Mouse (Mus musculus): Measurements from ENCODE around the gene Birc7.

The Birc7 gene

GRCm38 (mm10) chr2:180928723-180929122 is at the start of gene Birc7:
Birc7 (plus strand) TSS chr2:180929023.
- DNase-seq (ENCODE audit: low spot score in 2 of 2) = no peak

GRCm38 (mm10) chr2:180879365-180880067 is 49.3 kb upstream of the Birc7 start:
- DNase-seq (ENCODE audit: low spot score in 2 of 2) = peak; percentile 72 to 73

- no peak for DNase-seq (ENCODE audit: low spot score in 2 of 2)
Measured at GRCm38 (mm10) chr2:180881281-180881680, 47.5 kb upstream of the Birc7 start.

DNA sequence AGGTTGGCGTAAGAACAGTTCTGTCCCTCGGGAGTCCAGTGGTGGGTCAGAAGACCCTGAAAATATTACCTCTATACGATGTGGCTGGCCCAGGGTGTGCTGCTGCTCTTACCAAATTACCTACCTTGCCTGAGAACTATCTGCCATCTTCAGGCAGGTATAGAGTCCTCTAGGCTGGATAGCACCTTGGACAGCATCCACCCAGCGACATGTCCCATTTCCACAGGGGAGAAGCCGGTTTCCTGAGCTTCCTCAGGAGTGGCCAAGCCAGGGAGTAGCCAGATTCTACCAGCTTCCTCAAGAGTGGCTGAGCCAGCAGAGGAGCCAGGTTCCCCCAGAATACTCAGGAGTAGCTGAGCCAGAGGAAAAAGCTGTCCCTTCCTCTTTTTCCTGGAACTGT is 43.6 kb upstream of the Birc7 start:
- no peak for DNase-seq (ENCODE audit: low spot score in 2 of 2)

DNA sequence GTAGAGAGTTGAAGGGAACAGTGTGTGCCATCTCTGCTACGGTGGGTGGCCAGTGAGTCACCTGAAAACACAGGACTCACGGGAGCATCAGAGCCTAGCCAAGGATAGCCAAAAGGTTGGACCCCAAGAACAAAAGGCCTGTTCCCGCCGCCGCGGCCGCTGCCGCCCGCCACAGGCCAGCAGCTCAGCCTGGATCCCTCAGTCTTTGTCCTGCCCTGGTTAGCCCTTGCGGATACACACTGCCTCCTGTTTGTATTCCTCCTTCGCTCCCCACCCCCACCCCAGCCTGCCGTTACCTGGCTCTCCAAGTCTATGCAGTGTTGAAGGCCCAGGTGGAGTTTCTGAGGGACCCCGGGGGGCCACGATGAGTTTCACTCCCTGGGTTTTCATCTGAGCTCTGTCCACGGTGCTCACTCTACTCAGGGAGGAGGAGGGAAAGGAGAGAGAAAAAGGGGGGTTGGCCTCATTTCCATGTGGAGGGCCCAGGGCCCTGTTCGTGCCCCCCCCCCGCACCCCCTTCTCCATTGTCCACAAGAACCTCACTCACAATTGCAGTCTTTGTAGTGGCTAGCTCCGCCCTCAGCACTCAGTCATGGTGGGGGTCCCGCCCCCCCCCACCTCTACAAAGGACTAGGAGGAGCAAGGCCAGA is 39.4 kb upstream of the Birc7 start:
- no peak for DNase-seq (ENCODE audit: low spot score in 2 of 2)

- no peak for DNase-seq (ENCODE audit: low spot score in 2 of 2)
Measured at GRCm38 (mm10) chr2:180889921-180890280, 38.9 kb upstream of the Birc7 start.

GRCm38 (mm10) chr2:180890422-180891074 is 38.3 kb upstream of the Birc7 start:
- peak in 1 of 2 experiments; percentile 39 for DNase-seq (ENCODE audit: low spot score in 2 of 2)

- peak; percentile 75 to 84 for DNase-seq (ENCODE audit: low spot score in 2 of 2)
Measured at GRCm38 (mm10) chr2:180891075-180891834, 37.6 kb upstream of the Birc7 start.

DNA sequence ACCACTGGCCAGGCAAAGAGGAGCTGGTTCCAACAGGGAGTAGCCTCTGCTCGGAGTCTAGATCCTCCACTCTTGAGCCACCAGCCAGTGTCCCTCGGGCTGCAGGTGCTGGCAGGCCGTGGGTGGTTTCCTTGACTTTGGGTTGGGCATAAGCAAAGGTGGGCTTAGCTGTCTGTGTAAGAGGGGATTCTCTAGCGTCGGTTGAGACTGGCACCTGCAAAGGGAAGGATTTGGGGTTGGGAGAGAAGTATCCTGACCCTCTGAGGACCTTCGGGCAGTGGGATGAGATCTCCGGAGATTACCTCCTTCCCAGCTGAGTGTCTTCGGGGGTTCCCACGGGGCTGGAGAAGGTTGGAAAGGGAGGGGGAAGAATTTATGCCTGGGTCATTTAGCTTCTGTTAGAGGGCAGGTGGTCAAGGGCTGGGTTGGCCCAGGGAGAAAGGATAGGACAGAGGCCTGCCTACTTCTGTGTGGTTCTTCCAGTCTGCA is 36.9 kb upstream of the Birc7 start:
- no peak for DNase-seq (ENCODE audit: low spot score in 2 of 2)

GRCm38 (mm10) chr2:180892841-180893521 is 35.8 kb upstream of the Birc7 start:
- DNase-seq (ENCODE audit: low spot score in 2 of 2) = peak; percentile 92 to 94

DNA sequence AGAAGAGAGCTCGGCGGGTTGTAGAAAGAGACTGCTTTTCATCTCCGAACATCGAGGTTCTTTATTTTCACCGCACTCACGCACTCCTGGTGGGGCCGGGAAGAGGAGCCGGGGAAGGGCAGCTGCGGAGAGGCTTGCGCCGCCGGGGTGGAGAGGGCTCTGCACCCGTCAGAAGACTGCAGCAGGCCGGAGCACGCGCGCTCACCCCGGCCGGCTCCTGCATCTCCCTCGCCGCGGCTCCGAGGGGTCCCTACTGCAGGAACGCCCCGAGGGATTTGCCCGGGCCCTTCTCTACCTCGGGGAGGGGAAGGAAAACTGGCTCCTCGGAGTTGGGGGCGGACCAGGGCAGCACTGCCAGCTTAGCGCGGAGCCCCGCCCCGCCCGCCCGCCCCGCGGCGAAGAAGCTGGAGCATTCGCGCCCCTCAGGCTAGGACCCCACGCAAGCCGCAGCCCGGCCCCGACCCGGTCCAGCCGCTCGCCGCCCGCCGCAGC is 35.2 kb upstream of the Birc7 start:
- DNase-seq (ENCODE audit: low spot score in 2 of 2) = peak; percentile 44 to 49

DNA sequence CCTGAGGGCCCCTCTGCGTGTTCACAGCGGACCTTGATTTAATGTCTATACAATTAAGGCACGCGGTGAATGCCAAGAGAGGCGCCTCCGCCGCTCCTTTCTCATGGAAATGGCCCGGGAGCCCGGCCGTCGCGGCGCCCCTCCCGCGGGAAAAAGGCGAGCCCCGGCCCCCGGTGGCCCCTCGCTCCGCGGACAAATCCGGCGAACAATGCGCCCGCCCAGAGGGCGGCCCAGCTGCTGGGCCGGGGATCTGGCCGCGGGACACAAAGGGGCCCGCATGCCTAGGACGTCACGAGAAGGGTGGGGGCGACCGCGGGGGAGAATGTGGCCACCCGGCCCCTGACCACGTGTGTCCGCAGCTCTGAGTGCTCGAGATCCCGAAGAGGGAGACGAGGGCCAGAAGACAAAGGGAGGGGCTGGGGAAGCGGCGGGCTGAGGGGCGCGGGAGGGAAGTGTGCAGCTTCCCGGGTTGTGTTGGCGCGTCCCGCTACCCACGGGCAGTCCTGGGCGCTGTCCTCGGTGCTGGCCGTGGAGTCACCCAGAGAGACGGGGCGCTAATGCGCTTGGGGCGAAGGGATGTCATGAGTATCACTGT is 34.7 kb upstream of the Birc7 start:
- peak in 1 of 2 experiments; percentile 37 for DNase-seq (ENCODE audit: low spot score in 2 of 2)

GRCm38 (mm10) chr2:180894734-180895133 is 34.1 kb upstream of the Birc7 start:
- peak; percentile 92 to 94 for DNase-seq (ENCODE audit: low spot score in 2 of 2)

- peak in 1 of 2 experiments; percentile 29 for DNase-seq (ENCODE audit: low spot score in 2 of 2)
Measured at GRCm38 (mm10) chr2:180895321-180895720, 33.5 kb upstream of the Birc7 start.

DNA sequence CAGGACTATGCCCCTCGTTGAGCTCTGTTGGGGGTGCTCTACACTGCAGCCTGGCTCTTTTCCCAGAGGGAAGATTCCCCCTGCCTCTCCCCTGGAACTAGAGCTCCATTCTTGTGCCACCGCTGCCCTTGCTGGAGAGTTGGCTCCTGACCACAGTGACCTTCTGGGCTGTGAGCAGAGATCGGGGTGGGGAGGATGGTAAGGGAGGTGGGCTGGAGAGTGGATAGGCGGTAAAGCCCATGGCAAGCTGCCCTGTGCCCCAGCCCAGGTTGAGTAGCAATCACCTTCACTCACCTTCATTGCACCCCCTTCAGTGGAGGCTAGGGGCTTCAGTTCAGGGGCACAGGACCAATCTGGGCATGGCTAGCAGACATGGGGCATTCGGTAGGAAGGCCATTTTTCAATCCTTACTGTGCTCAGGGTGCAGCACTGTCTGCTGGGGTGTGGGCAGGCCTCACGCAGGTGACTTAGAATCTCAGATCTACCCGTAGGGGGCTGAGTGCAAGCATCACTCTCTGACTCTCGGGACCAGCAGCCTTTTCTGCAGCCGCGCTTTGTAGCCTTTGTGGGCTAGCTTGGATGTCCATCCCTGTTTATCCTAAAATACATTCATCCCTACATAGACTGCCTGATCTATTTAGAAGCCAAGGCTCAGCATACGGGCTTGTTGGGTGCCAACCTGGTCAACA is 32.8 kb upstream of the Birc7 start:
- peak; percentile 41 to 47 for DNase-seq (ENCODE audit: low spot score in 2 of 2)

DNA sequence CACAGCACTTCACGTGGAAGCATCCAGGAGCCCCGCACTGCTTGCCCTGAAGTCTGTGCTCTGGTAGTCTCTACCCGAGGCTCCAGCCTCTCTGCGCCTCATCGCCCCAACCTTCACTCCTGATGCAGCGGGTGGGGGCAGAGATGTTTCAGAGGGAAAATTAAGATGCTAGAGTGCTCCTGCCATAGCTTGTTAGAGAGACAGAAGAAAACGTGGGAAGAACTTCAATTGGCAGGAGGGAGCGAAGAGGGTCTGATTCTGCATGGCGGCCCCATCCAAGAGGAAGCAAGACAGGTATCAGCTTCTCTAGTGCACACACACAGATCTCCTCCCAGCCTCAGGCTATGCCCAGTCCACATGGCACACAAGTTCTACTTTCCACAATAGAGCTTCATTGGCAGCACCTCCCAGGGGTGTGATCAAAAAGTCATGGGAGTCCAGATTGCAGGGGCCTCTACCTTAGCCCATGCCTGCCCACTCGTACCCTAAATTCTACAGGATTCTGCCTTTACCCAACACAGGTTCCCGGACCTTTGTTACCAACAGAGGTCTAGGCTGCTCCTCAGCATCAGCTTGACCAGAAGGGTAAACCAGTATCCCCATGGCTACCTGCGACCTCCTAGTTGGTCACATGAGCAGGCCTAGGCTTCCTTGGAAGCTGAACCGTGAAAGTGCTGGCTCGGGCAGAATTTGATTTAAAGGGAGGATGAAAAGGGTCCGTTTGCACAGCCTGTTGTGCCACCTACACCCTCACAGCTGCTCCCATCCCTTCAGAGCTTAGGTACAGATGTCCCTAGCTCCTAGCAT is 31.8 kb upstream of the Birc7 start:
- DNase-seq (ENCODE audit: low spot score in 2 of 2) = peak; percentile 47 to 59

DNA sequence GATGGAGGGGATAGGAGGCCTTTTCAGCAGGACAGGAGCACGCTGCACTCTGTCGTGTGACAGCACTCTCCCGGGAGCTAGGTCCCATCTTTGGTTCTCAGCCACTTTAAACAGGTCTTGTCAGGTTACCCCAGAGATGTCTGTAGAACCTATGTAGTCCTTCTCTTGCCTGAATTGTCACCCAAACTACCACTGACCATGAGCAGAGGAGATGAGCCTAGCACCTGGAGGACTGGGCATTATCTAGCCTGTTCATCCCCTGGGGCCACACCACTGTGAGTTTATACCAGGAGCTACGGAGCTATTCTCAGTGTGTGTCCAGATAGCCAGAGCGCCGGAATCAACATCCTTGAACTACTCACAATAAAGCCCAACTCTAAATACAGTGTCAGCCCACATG is 31.0 kb upstream of the Birc7 start:
- DNase-seq (ENCODE audit: low spot score in 2 of 2) = peak; percentile 44 to 50

DNA sequence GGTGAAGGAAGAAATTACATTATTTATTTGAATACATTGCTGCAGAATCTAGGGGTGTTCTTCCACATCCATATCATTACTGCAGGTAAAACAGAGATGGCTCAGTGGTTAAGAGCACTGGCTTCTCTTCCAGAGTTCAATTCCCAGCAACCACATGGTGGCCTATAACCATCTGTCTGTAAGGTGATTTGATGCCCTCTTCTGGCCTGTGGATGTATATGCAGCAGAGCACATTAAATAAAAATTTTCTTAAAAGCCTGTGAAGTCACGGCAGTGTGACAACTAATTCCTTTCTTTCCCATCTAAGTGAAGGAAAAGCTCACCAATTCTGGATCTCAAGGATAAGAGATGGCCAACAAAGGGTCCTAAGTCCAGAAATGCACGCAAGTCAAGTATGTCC is 26.7 kb upstream of the Birc7 start:
- DNase-seq (ENCODE audit: low spot score in 2 of 2) = peak; percentile 20 to 39
